Mouse (Mus musculus) gastrocnemius, postnatal 14 days (tissue): ENCODE results near the gene Ccl6. TPM values are rescaled to one million over a fixed set of nuclear protein-coding genes. Genes with fewer than 3 reads are reported as not detected.
"Not testable (repeated sequence)": the region's sequence is repeated elsewhere in the genome, so short reads cannot be mapped to it uniquely, and the experiment has no call there.

Source experiments
- DNase-seq: peaks from one replicate; pipeline ENCODE4 v3.0.0; 2021; ENCODE audit warnings: mixed read lengths
- intact Hi-C: fragments of 180-260 bp; cut with DNase I; formaldehyde crosslinking; loops from one replicate; pipeline ENCODE4 v1.15.1; 2025; ENCODE audit warnings: low total_unique reads
- total RNA-seq, 2 experiments: library from RNA; stranded (reverse); gene quantifications; 2 replicates each; pipeline ENCODE4 v1.2.3; 2021

The Ccl6 gene
- total RNA-seq, 2 experiments from 2014 or later: 2.7 to 2.9 TPM

DNA sequence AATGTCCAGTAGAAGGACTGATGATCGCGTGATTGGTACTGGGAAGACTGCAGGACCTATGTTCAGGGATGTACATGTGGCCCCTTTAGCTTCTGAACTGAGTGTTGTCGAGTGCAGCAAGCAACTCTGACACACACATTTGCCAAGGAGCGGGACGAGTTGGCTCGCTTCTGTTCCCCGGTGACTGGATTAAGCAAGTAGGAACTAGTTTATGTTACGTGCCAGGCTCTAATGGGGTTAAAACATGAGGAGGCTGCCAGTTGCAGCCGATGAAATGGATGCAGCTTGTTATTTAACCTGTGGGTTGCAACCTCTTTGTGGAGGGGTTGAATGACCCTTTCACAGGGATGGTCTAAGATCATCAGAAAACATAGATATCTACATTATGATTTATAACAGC, 24.8 kb downstream of the Ccl6 start:
- intact Hi-C loops: no loop called here
- DNase-seq: no peak

DNA sequence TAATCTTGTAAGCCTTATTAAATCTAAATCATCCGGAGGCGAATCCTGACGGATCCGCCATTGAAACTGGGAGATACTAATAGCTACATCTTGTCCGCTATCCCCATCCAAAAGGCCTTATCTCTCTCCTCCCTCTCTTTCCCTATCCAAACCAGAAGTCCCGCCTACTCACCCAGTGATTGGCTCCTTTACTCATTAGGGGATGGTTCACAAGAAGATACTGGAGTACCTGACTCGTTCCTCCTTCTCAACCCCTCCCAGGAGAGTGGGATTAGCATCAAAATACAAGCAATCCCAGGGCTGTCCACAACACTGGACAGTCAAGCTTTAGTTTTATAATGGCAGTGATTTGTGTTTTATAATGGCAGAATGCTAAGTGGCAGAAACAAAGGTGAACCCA, 25.6 kb downstream of the Ccl6 start:
- intact Hi-C loops: no loop called here
- no peak for DNase-seq

DNA sequence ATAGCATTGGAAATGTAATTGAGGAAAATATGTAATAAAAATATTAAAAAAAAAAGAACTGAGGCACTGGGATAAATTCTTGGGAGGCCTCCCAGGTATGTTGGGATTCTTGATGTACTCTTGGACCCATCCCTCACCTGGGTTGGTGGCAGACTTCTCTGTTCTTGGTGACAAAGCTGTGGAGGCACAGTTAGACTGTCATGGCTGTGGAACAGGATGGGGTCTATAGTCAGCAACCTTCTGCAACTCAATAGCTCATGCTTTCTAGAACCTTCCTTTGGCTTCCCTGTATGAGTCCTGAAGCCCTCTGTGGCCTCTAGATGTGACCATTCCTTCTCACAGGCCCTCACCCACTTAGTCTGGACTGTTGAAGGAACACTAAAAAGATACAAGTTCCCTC, 26.3 kb downstream of the Ccl6 start:
- intact Hi-C loops: no loop called here
- DNase-seq: no peak

DNA sequence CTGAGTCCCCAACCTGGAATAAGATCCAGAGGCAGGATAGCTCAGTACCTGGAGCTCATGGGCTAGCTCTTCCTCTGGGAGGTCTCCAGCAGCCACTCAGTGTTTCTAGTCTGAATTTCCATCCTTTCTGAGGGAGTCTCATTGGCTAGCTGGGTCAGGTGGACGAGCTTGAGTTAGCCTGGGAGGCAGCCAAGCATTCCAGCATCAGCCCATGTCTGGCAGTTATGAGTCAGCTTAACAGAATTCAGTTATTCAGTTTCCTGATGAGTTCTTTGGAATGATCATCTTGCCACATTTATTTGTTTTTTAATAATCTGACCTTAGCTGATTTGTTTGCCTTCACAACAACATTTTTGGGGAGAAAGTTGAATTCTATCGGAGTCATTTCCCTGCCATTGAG, 29.1 kb downstream of the Ccl6 start:
- DNase-seq: peak; percentile 61
- intact Hi-C loops: no loop called here

DNA sequence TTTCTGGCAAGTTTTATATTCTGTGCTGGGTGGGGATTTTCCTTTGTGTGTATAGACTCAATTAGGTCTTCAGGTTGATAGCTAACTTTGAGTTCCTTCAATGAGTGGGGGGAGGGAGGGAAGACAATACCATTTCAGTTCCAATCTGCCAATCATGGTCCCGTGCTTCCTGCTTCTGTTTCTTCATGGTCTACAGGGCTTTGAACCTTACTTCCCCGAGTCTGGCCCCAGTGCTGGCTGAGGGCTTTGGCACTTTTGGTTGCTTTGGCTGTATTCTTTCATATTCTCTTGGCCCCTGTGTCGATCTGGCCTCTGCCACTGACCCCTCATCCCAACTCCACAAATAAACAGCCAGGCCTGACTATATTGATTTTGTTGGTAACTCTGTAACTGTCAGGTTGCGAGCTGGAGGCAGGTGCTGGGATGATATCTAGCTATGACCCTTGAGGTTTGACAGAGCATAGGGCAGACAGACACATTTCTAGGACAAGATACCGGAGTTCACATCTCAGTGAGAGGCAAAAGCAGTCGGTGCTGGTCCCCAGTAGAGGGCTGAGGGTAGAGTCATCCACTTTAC, 30.5 kb downstream of the Ccl6 start:
- intact Hi-C loops: no loop called here
- no peak for DNase-seq

DNA sequence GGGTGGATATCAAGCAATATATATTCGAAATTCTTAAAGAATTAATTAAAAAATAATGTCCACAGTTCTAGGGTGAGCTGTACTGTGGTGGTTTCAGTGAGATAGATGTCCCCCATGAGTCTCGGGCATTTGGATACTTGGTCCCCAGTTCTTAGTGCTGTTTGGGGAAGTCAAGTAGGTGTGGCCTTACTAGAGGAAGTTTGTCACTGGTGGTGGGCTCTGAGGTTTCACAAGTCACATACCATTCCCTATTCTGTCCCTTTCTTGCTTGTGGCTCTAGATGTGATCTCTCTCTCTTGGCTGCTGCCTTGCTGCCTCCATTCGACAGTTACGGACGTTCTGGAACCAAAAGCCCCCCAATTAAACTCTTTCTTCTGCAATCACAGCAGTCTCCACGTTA, 32.5 kb downstream of the Ccl6 start:
- intact Hi-C loops: no loop called here
- DNase-seq: no peak

DNA sequence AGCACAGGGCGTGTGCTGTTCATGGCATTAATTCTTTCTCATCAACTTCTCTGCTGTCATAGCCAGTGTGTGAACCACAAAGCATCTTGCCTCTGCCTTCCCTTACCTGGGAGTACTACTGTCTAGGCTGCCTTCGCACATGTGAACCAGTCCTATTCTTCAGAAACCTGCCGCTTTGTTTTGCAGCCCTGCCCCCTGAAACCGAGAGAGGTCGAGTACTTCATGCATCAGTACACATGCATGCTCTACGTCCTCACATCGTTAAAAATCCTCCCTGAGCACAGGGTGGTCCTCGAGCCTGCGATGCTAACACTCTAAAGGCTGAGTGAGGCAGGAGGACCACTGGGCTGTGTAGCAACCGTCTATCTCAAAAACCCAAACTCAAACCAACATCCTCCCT, 35.8 kb downstream of the Ccl6 start:
- intact Hi-C loops: loop anchor here (2.0 kb wide), 1 partner anchor 184 kb away; no protein-coding TSS in a partner anchor
- no peak for DNase-seq

DNA sequence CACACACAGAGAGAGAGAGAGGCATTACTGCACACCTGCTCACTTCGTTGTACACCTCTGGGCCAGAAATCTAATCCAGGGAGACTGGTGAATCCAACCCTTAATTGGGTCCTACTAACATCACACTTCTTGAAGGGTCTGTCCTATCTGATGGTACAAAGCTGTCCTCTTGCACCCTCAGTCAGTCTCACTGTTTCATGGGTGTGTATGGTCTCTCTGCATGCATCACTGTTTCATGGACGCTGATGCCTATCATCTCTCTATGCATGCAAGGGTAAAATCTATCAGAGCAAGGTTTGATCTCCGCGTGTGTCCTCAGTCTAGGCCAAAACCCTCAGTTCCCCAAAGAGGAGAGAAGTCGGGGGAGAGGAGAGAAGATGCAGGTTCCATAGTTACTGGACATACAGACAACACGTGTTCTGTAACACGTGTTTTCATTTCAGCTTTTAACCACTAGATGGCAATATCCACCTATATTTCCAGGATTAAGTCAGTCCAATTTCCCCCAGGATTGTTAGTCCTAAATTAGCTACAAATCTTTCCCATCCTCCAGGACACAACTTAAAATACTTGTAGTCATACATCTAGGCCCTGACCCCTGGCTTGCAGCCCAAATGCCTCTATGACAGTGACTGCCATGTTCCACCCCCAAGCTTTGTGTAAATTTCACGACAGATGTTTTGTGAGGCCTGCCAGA, 36.7 kb downstream of the Ccl6 start:
- intact Hi-C loops: loop anchor here (2.0 kb wide), 1 partner anchor 185 kb away; no protein-coding TSS in a partner anchor
- DNase-seq: peak; percentile 17

DNA sequence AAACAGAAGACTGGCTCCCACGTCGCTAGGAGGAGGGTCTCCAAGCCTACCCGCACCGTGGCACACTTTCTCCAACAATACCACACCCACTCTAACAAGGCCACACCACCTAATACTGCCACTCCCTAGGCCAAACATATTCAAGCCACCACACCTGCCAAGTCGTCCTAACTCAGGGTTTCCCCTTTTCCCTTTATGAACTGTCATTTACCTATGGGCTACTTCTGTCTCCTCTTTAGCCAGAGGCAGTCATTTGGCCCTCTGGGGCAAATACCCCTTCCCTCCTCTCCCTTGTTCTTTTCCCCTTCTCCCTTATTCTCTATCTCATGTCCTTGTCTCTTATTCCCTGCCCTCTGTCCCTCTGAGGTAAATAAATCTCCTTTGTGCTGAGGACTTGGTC, 41.2 kb downstream of the Ccl6 start:
- intact Hi-C loops: no loop called here
- no peak for DNase-seq

DNA sequence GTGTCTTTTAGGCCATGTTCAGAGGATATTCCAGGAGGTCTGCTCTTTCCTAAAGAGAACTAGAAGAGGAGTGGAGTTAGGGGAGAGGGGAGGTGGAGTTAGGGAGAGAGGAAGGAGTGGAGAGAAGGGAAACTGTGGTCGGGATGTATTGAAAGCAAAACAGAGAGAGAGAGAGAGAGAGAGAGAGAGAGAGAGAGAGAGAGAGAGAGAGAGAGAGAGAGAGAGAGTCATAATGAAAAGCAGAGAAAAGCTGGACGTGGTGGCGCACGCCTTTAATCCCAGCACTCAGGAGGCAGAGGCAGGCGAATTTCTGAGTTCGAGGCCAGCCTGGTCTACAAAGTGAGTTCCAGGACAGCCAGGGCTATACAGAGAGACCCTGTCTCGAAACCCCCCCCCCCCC, 41.9 kb downstream of the Ccl6 start:
- intact Hi-C loops, DNase-seq: not testable (repeated sequence)

DNA sequence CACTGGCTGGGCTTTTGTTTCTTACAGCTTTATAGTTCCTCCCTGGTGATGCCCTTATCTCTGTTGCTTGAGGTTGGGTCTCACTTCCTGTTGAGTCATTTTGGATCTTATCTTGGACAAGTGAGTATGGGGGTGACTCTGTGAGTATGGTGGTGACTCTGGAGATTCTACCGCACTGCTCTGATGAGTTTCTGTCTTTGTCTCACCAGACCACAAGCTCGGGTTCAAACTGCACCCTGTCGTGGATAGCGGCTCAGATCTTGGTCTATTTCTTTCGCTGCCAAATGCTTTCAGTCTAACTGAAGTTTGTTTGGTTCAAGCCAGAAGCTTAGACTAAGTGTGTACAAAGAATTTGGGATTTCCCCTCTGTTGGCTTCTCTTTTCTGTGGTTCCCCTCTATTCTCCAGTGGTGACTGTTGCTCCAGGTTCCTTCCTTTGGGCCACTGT, 42.7 kb downstream of the Ccl6 start:
- intact Hi-C loops: no loop called here

DNA sequence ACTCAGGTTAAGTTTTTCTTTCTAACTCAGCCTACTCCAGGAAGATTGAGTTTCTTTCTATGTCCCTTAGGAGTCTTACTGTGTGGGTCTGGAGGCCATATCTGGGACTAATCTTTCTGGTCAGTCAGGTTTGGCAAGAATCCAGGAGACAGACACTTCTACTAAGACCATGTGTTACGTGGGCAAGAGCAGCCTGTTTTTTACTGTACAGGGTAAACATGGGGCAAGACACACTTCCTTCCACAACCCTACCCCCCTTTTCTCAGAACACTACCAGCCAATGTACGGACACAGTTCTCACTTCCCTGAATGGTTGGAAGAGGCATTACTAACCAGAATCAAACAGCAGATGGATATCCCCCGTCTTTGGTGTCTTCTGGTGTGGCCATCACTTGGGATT, 48.7 kb downstream of the Ccl6 start:
- intact Hi-C loops: no loop called here
- no peak for DNase-seq

More for the DNA sequence above, 42.7 kb downstream of the Ccl6 start:
- no peak for DNase-seq

DNA sequence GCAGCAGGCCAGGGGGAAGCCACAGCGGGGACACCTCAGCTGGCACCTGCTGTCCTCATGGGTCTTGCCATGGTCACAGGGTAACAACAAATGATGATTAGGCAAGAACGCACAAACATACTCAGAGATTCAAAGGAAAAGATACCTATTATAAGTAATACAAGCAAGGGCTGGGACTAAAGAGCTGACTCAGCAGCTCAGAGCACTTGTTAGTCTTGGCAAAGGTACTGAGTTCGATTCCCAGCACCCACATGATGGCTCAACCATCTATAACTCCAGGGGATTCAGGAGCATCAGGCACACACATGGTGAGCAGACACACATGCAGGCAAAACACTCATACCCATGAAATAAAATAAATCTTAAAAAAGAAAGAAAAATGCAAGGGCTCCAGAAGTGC, 51.5 kb downstream of the Ccl6 start:
- intact Hi-C loops: no loop called here

DNA sequence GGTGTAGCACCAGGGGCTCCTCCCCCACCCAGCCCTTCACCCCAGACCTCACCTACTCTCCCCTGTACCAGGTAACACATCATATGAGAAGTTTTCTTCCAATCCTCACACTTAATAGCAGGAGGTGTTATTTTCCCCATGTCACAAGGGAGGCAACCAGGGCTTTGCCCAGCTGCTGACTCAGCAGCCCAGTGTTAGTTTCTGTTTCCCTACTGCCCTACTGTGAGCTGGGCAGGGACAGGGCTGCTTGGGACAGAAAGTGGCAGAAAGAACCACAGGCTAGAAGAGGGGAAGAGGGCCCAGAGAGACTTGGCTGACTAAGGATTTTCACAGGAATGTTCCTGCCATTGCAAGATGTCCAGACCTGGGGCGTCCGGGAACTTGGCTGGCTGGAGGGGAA, 52.0 kb downstream of the Ccl6 start:
- no peak for DNase-seq
- intact Hi-C loops: no loop called here

More for the DNA sequence above, 51.5 kb downstream of the Ccl6 start:
- DNase-seq: no peak

DNA sequence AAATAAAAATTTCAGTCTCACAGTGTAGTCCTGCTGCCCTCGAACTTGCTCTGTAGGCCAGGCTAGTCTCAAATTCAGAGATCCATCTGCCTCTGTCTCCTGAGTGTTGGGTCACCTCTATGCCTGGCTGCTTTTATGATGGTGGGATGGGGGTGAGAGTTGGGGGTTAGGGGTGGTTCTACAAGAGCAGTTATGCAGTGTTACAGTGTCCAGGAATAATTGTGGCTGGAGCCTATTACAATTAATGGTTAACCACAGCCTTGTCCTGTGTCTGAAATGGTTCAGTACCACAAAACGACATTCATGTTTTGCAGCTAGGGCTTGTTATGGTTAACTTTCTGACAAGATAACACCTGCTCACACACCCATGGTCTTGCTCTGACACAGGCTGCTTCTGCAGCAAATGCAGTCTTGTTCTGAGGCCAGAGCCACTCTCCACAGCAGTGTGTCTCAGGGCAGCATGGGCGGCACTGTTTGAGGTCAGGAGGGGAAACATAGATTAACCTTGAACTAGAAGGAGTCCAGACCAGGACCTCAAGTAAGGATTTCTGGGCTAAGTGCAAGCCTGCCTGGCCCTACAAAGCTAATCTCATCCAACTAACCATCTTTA, 54.1 kb downstream of the Ccl6 start:
- intact Hi-C loops: no loop called here
- DNase-seq: no peak

Other genes with a start within 250 kb of the Ccl6 start
- under 1 TPM; 0.31 to 0.45 TPM for gene Rasl10b, start 183.9 kb downstream of the Ccl6 start, total RNA-seq
- not detected for gene Gas2l2, start 163.6 kb downstream of the Ccl6 start, total RNA-seq
- gene 1700020L24Rik, start 155.4 kb downstream of the Ccl6 start, total RNA-seq: not detected
- 1 to 10 TPM; 3.7 to 4.0 TPM for gene Mmp28, start 130.0 kb downstream of the Ccl6 start, total RNA-seq
- 10 to 100 TPM; 22.5 to 24.5 TPM for gene Taf15, start 120.0 kb downstream of the Ccl6 start, total RNA-seq
- gene Heatr9, start 70.9 kb downstream of the Ccl6 start, total RNA-seq: not detected
- gene Ccl5, start 62.6 kb downstream of the Ccl6 start, total RNA-seq: not detected
- gene Ccl9, start 14.5 kb downstream of the Ccl6 start, total RNA-seq: 1 to 10 TPM; 4.1 to 5.9 TPM
- not detected for gene Rpl9-ps1, start 52.5 kb upstream of the Ccl6 start, total RNA-seq
- not detected for gene Ccl3, start 56.3 kb upstream of the Ccl6 start, total RNA-seq
- gene Ccl4, start 69.5 kb upstream of the Ccl6 start, total RNA-seq: not detected
- under 1 TPM; 0.43 to 0.64 TPM for gene Wfdc17, start 110.9 kb upstream of the Ccl6 start, total RNA-seq
- not detected for gene Wfdc18, start 115.9 kb upstream of the Ccl6 start, total RNA-seq
- not detected for gene Wfdc21, start 153.9 kb upstream of the Ccl6 start, total RNA-seq
- gene Heatr6, start 160.6 kb upstream of the Ccl6 start, total RNA-seq: 1 to 10 TPM; 6.6 TPM